Mouse (Mus musculus) heart, embryonic 12.5 days (tissue): ENCODE results near the gene Smarcd3. TPM values are rescaled to one million over a fixed set of nuclear protein-coding genes. Genes with fewer than 3 reads are reported as not detected.
A peak's percentile ranks its signal among the peaks of the same experiment; 100 is the strongest.

Source experiments
- ATAC-seq: fragments of 200-750 bp; cut with Nextera tagmentation; 2 replicates; pipeline ENCODE4 v1.8.0; 2017; ENCODE audit warnings: moderate TSS enrichment, moderate library complexity; ENCODE audit not compliant: insufficient number of reproducible peaks, low FRiP score
- H3K27ac ChIP-seq: fragments of 300-500 bp; sonication (generic); 2 replicates; pipeline ENCODE4 v1.5.1; 2016; ENCODE audit warnings: mild to moderate bottlenecking, moderate library complexity; ENCODE audit not compliant: poor library complexity, severe bottlenecking
- H3K27me3 ChIP-seq: fragments of 300-500 bp; sonication (generic); replicated peaks from 2 replicates; pipeline ENCODE4 v1.6.1; 2016; ENCODE audit warnings: mild to moderate bottlenecking, moderate library complexity
- H3K36me3 ChIP-seq: fragments of 300-500 bp; sonication (generic); 2 replicates; pipeline ENCODE4 v1.6.1; 2016; ENCODE audit warnings: mild to moderate bottlenecking, moderate library complexity
- H3K4me1 ChIP-seq: fragments of 300-500 bp; sonication (generic); replicated peaks from 2 replicates; pipeline ENCODE4 v1.6.1; 2016; ENCODE audit warnings: mild to moderate bottlenecking
- H3K4me2 ChIP-seq: fragments of 300-500 bp; sonication (generic); 2 replicates; pipeline ENCODE4 v1.6.1; 2016; ENCODE audit warnings: mild to moderate bottlenecking, moderate library complexity
- H3K4me3 ChIP-seq: fragments of 300-500 bp; sonication (generic); 2 replicates; pipeline ENCODE4 v1.5.1; 2016; ENCODE audit warnings: mild to moderate bottlenecking
- H3K9ac ChIP-seq: fragments of 300-500 bp; sonication (generic); 2 replicates; pipeline ENCODE4 v1.6.1; 2016; ENCODE audit warnings: mild to moderate bottlenecking, moderate library complexity
- H3K9me3 ChIP-seq: fragments of 300-500 bp; sonication (generic); replicated peaks from 2 replicates; pipeline ENCODE4 v1.6.1; 2016; ENCODE audit warnings: mild to moderate bottlenecking, moderate library complexity
- WGBS: fragments of 180-500 bp; shearing (Covaris S2); methylation state at CpG from one replicate; pipeline ENCODE4 v1.1.7; 2016; 5-methylcytosine and 5-hydroxymethylcytosine counted together
- polyA plus RNA-seq: library from polyadenylated mRNA; unstranded; fragments of >200 nt; fragmentation: Nextera tagmentation; extraction: Ambion mirVana; gene quantifications from 2 replicates; pipeline ENCODE4 v1.2.1, GENCODE M21; 2016

The Smarcd3 gene
- polyA plus RNA-seq, 1 experiment from 2014 or later = 86.4 TPM

DNA sequence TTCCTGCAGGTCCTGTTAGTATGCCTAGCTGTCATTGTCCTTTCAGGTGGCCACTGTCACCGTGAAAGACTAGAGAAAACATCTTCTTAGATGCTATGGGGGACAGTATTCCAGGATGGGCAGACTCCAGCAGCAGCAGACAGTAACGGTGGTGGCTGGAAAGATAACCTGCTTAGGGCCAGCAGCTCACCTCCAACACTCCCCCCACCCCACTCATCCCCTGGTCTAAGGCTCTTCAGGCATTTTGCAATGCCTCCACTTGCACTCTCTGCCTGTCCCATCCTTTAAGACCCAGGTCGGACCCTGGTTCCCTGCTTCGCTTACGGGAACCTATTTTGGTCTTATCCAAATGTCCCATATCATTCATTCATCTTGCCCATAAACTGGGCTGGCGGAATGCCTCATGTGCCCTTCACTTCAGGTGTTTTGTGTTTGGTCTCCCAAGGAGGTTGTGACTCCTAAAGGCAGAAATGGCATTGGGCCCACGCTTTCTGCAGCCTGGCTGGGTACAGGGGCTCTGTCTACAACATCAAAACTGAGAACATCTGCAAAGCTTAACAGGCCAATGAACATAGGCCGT is 20.7 kb downstream of the Smarcd3 start:
- 52% methylated on average over 8 of the region's 8 CpGs for WGBS
- no peak for ATAC-seq

DNA sequence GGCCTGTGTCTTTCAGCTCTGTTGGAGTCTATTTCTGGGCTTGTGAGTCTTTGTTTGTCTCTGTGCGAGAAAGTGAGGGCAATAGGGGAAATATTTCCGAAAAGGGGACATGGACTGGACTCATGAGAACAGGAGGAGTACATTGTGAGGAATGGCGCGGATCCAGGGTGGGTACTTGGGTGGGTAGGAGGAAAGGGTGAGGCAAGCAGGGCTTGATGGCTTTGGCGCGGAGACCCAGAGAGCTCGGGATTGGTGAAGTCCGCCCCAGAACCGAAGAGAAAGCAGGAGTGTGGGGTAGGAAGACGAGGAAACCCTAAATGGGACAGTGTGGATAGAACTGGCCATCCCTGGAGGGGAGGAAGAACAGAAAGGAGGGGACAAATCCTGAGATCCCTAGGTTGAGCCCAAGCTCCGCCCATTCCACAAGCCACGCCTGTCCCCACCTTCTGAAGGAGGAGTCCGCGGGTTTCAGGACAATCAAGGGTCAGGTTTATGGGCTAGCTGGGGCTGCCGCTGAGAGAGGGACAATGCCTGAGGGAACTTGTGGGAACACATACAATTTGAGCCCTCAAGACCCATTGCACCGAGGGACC is 21.4 kb downstream of the Smarcd3 start:
- Histone ChIP-seq H3K4me1 (peaks cover 70% of the 10 kb centered on the region), H3K27ac (peak overlapping the region; percentile 99)
- under 1% methylated on average over 16 of the region's 16 CpGs for WGBS

More for the DNA sequence above, 20.7 kb downstream of the Smarcd3 start:
- Histone ChIP-seq H3K4me3 (peak overlapping the region; percentile 76; the same call in 1 of the 2 replicates), H3K9ac (peak overlapping the region; percentile 86), H3K27ac (peak overlapping the region; percentile 99), H3K4me1 (peaks cover 65% of the 10 kb centered on the region), H3K36me3 (no peaks in the 10 kb centered on the region), H3K4me2 (peak overlapping the region; percentile 81), H3K27me3 (0 out of 2 replicates have a peak, but pooled peaks cover 5% of the 10 kb centered on the region), H3K9me3 (no peaks in the 10 kb centered on the region)

DNA sequence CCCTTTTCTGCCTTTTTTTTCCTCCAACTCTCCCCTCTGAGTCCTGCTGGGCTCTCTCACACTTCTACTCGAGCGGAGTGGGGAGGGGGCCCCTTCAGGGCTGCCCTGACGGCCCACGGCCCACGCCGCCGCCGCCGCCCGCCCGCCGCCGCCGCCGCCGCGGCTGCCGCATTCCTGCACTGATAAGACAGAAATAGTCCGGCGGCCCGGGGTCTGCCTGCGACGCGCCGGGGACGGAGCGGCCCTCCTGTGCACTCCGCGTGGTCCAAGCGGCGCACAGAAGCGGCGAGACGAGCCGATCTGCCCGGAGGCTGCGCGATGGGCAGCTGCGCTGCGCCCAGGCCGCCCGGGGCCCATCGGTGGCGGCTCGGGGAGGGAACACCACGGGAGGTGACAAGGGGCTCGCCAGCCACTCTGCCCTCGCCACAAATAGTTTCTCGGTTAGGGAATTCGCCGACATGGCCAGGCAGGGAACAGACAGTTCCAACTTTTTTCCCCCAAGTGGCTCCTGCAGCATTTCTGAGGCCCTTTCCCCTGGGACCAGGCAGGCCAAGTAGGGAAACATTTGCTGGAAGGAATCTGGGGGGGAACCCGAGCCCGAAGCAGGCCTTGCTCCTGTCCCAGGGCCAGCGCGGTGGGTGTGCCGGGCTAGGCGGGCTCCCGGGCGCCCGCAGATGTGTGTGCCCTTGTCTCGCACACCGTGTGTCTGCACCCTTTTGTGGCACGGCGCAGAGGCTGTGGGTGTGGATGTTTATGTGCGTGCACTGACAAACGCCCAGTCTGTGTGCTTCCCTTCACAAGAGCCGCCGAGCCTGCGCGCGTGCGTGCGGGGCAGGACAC is 22.1 kb downstream of the Smarcd3 start:
- under 1% methylated on average over 73 of the region's 73 CpGs for WGBS
- Histone ChIP-seq H3K36me3 (0 out of 2 replicates have a peak, but pooled peaks cover under 1% of the 10 kb centered on the region), H3K9me3 (no peaks in the 10 kb centered on the region), H3K27ac (peak overlapping the region; percentile 99), H3K27me3 (0 out of 2 replicates have a peak, but pooled peaks cover 5% of the 10 kb centered on the region), H3K4me2 (peak overlapping the region; percentile 81), H3K4me3 (peak overlapping the region; percentile 76), H3K4me1 (peaks cover 73% of the 10 kb centered on the region), H3K9ac (peak overlapping the region; percentile 92)
- ATAC-seq = peak; percentile 63

More for the DNA sequence above, 21.4 kb downstream of the Smarcd3 start:
- no peaks in the 10 kb centered on the region for H3K9me3 ChIP-seq
- no peaks in the 10 kb centered on the region for H3K36me3 ChIP-seq
- peak overlapping the region; percentile 81 for H3K4me2 ChIP-seq
- H3K9ac ChIP-seq = peak overlapping the region; percentile 92
- ATAC-seq = peak; percentile 48; the same call in 1 of the 2 replicates
- H3K27me3 ChIP-seq = 0 out of 2 replicates have a peak, but pooled peaks cover 5% of the 10 kb centered on the region
- peak overlapping the region; percentile 76 for H3K4me3 ChIP-seq

DNA sequence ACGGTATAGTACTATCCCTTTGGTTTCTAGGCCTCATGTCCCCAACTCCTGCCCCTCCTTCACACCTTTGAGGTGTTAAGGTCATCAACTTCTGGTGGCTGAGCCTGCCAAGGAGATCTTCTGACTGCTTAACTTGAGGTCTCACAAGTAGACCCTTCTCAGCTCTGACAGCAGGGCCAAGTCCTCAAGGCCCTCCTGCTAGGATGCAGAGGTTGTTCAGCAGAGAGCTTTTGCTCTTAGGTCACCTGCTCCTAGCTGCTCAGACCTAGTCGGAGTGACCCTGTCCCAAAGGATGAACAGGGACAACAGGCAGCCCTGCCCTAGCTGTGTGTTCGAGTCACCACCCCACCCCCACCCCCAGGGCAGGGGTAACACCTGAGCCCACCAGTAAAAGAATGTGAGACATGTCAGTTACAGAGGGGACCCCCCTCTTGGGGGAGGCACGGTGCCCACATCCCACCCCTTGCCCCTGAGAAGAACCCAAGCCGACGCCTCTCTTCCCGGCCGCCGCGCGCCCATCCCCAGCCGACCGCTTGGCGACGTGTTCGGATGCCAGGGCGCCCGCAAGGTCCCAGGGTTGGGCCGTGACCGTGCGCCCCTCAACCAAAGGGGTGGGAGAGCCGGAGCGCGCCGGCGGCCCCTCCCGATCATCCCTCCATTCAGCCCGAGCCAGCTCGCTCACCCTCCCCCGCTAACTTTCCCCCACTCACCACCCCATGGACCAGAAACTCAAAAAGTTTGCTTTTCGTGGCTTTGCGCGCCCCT is 23.0 kb downstream of the Smarcd3 start:
- H3K36me3 ChIP-seq = peaks cover 6% of the 10 kb centered on the region
- ATAC-seq = peak; percentile 10; the same call in 1 of the 2 replicates
- no peaks in the 10 kb centered on the region for H3K9me3 ChIP-seq
- peak overlapping the region; percentile 76 for H3K4me3 ChIP-seq
- H3K27me3 ChIP-seq = no peaks in the 10 kb centered on the region
- peak overlapping the region; percentile 81 for H3K4me2 ChIP-seq
- peak overlapping the region; percentile 92 for H3K9ac ChIP-seq
- peaks cover 74% of the 10 kb centered on the region for H3K4me1 ChIP-seq
- H3K27ac ChIP-seq = peak overlapping the region; percentile 99
- WGBS = under 1% methylated on average over 30 of the region's 33 CpGs

DNA sequence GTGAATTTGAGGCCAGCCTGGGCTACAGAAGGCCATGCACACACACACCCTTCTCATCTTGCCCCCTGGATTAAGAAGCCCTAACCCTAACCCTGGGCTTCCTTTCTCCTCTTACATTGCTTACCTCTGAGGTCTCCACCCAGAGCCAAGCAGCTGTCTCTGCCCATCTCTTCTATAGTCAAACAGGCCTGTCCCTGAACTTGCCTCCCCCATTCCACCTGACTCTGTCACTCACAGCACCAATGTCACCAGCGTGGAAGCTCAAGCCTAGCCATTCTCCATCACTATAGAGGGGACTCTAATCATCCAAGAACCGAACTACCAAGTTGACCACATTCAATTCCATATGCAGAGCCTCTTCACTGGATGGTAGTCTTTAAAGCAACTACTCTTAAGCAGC is 24.0 kb downstream of the Smarcd3 start:
- Histone ChIP-seq H3K4me2 (peak overlapping the region; percentile 81), H3K9ac (peak overlapping the region; percentile 92), H3K9me3 (no peaks in the 10 kb centered on the region), H3K36me3 (peaks cover 16% of the 10 kb centered on the region), H3K27me3 (no peaks in the 10 kb centered on the region), H3K27ac (peak overlapping the region; percentile 99), H3K4me1 (peaks cover 66% of the 10 kb centered on the region), H3K4me3 (peak overlapping the region; percentile 76)
- WGBS = 50% methylated on average over 2 of the region's 2 CpGs
- ATAC-seq = no peak

DNA sequence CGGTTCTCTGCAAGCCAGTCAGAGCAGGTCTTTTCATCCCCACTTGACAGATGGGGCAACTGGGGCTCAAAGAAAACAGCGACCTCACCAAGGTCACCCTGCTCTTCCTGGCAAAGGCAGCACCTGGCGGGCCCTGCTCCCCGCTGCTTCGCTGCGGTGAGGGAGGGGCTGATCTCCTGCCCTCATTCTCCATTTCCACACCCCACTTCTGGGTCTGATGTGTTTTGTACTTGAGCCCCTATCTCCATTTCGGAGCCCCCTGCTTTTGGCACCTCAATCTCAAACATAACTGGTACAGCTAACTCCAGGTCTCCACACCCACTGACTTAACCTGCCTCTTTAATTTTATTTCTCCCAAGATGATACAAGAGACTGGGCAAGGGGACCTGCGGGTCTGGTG is 25.1 kb downstream of the Smarcd3 start:
- Histone ChIP-seq H3K4me1 (peaks cover 62% of the 10 kb centered on the region), H3K9ac (peak overlapping the region; percentile 48), H3K27me3 (no peaks in the 10 kb centered on the region), H3K4me3 (peak overlapping the region; percentile 51), H3K36me3 (peaks cover 27% of the 10 kb centered on the region), H3K9me3 (no peaks in the 10 kb centered on the region), H3K27ac (no peak overlapping the region), H3K4me2 (peak overlapping the region; percentile 87)
- 13% methylated on average over 8 of the region's 8 CpGs for WGBS
- no peak for ATAC-seq

DNA sequence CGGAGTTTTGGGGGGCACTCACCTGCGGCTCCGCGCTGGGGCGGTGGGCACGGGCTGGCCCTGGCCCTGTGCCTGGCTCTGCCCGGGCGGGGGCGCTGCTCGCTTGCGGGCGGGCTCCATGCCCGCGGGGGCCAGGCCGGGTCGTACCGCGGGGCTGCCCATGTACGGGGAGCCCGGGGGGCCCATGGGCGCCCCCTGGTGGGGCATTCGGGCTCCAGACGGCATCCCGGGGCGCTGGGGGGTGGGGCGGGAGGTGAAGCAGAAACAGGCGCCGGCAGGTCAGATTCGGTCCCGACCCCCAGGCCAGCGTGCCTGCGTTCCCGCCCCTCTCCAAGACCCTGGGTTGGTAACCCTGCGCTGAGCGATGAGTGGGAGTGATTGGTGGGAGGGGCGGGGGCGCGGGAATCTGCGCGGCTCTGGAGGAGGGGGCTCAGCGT is 25.6 kb downstream of the Smarcd3 start:
- peak overlapping the region; percentile 87 for H3K4me2 ChIP-seq
- peaks cover 33% of the 10 kb centered on the region for H3K36me3 ChIP-seq
- 0 out of 2 replicates have a peak, but pooled peaks have one; percentile 12 for ATAC-seq
- no peak overlapping the region; the same call in 1 of the 2 replicates for H3K27ac ChIP-seq
- peak overlapping the region; percentile 51 for H3K4me3 ChIP-seq
- peaks cover 56% of the 10 kb centered on the region for H3K4me1 ChIP-seq
- H3K27me3 ChIP-seq = no peaks in the 10 kb centered on the region
- WGBS = 1% methylated on average over 41 of the region's 41 CpGs
- no peaks in the 10 kb centered on the region for H3K9me3 ChIP-seq
- peak overlapping the region; percentile 77 for H3K9ac ChIP-seq

DNA sequence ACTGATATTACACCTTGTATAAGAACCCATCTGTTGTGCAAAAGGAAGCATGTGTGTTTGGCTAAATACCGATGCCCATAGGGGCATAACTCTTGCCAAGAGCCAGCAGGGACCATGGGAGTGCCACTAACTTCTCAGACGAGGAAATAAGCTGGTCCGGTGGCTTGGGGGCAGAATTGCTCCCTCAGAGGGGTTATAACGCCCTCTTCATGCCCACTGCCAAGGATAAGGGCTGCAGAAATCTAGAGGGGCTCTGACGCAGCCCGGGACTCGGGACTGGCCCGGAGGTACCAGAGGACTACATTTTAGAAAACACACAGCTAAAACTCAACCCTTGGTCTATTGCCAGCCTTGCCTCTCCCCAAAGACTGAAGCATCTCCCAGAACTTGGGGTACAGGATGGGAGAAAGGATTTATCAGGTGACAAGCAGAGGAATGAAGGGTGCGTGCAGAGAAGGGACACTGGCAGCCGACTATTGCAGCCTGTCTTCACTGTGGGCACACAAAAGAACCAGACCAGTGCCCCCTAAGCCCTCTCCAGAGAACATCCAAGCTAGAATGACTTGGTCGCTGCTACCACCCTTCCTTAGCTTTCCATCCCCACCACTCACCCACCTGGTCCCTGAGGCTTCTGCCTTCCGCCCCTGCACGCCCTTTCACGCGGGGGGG is 26.2 kb downstream of the Smarcd3 start:
- peak overlapping the region; percentile 77 for H3K9ac ChIP-seq
- H3K27ac ChIP-seq = no peak overlapping the region
- peaks cover 38% of the 10 kb centered on the region for H3K36me3 ChIP-seq
- peak overlapping the region; percentile 51 for H3K4me3 ChIP-seq
- peaks cover 51% of the 10 kb centered on the region for H3K4me1 ChIP-seq
- H3K27me3 ChIP-seq = no peaks in the 10 kb centered on the region
- ATAC-seq = no peak
- 28% methylated on average over 15 of the region's 15 CpGs for WGBS
- no peaks in the 10 kb centered on the region for H3K9me3 ChIP-seq
- H3K4me2 ChIP-seq = peak overlapping the region; percentile 87

DNA sequence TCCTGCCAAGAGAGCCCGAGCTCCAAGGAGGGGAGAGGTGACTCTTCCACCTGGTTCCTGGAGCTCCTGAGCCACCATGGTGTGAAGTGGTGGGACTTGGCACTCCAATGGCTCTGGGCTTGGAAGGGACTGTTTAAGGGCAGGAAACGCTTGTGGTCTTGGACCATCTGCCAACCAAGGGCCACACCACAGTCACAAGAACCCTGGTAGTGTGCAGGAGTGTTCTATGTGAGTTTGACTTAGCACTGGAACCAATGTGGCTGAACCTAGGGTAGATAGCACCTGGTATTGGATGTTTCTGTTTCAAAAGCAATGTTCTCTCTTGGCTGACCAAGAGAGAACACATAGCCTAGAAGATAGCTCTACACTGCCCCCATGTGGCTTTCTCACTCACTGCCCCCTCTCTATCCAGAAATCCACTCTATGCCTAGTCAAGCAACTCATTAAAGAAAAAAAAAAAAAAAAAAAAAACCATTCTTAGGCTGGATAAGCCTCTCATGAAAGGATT is 26.9 kb downstream of the Smarcd3 start:
- Histone ChIP-seq H3K4me3 (no peak overlapping the region), H3K9me3 (no peaks in the 10 kb centered on the region), H3K27me3 (no peaks in the 10 kb centered on the region), H3K27ac (no peak overlapping the region), H3K36me3 (peaks cover 46% of the 10 kb centered on the region), H3K9ac (0 out of 2 replicates have a peak overlapping the region, but pooled peaks have one; percentile 7), H3K4me2 (no peak overlapping the region), H3K4me1 (peaks cover 48% of the 10 kb centered on the region)
- ATAC-seq = no peak
- 69% methylated on average over 2 of the region's 2 CpGs for WGBS
